Mouse (Mus musculus) liver, adult (tissue): ENCODE data around the gene Lcmt1.

Source experiments
- GATA4 ChIP-seq: IDR thresholded peaks from 2 replicates; pipeline ENCODE4 v1.6.1; 2014; ENCODE audit warnings: mild to moderate bottlenecking, low read length; ENCODE audit not compliant: insufficient replicate concordance

The Lcmt1 gene

DNA sequence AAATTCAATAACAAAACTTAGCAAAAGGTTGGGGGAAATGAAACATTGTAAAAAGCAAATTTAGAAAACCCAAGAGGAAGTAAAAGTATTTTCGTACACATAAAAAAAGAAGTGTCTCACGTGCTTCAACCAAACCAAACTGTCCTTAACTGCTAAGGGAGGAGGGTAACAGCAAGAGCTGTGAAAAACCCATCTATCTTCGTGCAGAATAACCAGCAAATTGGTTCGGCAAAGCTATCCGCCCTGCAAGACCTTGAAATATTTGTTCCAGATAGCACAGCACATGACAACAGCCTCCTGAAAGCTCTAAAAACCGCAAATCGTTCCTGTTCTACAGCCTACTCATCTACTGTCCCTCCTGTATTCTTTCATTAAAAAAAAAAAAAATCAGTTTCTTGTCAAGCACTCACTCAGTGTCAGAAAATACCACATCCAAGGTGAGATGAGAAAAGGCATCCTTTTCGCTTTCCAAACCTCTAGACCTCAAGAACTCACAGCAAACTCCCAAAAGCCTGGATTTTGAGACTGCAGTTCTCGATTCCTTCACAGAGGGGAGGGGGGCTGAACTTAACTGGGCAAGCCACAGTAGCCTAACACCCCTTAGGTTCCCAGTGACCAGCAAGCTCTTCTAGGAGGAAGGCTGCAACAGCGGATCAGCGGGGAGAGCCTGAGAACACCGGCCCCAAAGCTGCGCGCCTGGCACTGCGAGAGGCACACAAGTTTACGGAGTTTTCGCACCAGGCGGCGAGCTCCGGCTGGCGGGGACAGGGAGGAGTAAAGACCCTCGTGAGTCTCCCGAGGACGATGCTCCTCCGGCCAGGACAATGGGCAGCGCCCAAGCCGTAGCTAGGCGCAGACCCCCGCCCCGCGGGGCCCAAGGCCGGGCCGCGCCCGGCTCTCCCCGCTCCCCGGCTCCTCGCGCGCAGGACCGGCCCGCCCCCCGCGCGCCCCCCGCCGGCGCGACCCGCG lies 522 bp upstream of the Lcmt1 start:
- TF ChIP-seq GATA4 = no peak

DNA sequence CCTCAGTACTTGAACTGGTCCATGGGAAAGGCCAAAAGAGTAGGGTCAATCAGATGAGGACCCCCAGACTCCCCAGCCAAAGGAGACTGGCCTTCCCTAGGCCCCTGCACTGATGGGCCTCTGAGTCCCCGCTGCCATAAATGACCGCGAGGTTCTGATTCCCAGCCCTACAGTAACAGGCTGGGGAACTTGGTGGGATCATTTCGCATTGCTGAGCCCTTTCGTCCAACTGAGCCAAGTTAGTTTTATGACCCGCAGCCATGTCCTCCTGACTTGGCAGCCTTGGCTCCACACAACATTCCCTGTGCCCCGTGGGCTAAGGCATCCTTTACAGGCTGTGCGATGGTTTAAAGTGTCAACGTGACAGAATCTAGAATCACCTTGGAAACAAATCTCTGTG lies 1.1 kb downstream of the Lcmt1 start:
- no peak for TF ChIP-seq GATA4

DNA sequence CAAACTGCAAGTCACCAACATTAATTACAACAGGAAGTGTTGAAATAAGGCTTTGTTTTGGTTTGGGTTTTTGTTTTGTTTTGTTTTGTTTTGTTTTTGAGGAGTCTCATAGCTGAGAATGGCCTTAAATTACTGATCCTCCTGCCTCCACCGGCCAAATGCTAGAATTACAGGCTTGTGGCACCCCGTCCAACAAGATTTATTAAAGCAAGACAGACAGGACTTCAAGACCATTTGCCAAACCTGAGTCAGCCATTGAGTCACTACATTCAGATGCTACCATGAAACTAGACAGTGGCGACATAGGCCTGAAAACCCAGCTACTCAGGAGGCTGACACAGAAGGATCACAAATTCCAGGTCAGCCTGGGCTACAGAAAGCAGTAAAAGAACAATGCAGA lies 1.9 kb downstream of the Lcmt1 start:
- no peak for TF ChIP-seq GATA4

- peak; percentile 98 for TF ChIP-seq GATA4
Measured at GRCm38 (mm10) chr7:123377443-123378400, 8.1 kb downstream of the Lcmt1 start.

DNA sequence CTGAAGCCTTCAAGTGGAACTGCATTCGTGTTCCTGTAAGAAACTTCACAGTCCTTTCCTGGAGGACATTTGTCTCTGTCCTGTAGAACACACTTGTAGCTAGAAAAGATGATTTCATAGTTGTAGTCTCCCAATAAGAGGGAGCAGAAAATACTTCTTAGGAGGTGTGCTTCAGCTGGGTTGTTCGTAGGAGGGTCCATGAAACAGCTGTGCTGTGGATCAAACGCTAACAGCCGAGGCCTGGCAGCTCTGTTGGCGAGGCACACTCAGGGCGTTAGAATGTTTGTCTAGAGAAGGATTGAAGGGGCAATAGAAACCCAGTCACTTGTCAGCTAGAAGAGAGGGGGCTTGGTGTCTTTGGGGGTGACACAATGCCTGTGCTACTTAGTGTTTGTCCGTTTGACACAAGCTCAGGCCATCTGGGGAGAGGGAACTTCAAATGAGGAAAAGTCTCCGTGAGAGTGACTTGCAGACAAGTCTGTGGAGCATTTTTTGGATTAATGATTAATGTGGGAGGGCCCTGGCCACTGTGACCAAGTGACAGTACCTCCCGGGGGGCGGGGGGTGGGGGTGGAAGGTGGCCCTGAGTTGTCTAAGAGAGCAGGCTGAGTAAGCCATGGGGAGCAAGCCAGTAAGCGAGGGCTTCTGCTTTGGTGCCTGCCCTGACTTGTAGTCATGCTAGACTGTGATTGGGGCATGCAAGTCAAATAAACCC lies 16.3 kb downstream of the Lcmt1 start:
- no peak for TF ChIP-seq GATA4

DNA sequence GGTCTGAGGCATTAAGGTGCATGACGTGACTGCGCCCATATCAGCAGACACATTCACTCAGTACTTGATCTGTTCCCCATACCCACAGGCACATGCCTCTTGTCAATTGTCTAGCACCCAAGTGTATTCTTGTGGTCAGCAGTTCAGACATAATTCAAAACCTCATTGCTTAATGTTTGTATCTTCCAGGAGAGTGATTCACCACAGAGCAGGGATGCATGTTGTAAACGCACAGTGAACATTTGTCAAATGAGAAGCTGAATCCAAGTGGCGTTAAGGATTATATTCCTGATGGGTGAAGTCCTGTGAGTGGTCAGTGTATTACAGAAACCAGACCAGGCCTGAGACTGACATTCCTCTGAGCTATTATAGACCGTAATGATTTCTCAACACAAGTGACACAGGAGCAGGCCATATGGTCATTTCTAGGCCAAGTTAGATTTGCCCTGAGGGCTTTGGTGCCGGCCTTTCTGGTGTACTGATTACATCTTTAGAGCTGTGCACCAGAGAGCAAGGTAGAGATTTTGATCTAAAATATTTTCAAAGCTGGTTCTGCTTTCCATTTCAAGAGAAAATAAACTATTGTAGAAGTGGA lies 20.2 kb downstream of the Lcmt1 start:
- TF ChIP-seq GATA4 = no peak

DNA sequence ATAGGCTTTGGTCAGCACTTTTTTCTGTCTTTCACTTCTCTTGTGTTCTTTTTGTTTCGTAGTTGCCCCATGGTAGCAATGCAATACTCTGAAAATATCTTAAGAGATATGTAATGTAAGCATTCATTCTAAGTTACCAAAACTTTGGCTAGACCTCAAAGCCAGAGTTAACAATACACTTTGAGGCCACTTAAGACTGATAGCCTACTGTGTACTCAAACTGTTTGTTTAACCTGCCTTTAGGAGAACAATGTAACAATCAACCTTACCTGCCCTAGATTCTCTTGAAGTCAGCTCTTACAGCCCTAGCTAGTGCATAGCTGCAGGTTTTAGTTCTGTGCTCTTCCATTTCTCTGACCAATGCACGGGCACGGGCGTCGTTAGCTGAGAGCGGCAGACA lies 24.7 kb downstream of the Lcmt1 start:
- TF ChIP-seq GATA4 = no peak

GRCm38 (mm10) chr7:123396900-123397299 lies 27.3 kb downstream of the Lcmt1 start:
- no peak for TF ChIP-seq GATA4

GRCm38 (mm10) chr7:123397369-123397768 lies 27.8 kb downstream of the Lcmt1 start:
- TF ChIP-seq GATA4 = no peak

GRCm38 (mm10) chr7:123397931-123398330 lies 28.3 kb downstream of the Lcmt1 start:
- no peak for TF ChIP-seq GATA4

DNA sequence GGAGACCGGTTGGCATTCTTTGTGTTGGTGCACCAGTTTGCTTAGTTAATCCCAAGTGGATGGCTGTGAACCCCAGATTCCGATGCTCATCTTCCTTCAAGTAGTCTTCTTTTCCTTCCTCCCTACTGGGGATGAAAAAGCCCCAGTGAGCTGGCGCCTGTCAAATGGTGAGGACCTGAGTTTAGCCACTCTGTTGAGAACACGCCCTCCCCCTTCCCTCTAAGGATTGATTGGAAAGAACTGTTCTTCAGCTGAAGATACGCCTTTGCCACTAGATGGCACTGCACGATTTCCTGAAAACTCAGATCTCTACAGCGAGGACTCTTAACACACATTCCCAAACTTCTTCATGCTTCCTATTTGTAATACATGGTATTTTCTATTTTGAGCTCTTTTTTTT lies 29.2 kb downstream of the Lcmt1 start:
- no peak for TF ChIP-seq GATA4

DNA sequence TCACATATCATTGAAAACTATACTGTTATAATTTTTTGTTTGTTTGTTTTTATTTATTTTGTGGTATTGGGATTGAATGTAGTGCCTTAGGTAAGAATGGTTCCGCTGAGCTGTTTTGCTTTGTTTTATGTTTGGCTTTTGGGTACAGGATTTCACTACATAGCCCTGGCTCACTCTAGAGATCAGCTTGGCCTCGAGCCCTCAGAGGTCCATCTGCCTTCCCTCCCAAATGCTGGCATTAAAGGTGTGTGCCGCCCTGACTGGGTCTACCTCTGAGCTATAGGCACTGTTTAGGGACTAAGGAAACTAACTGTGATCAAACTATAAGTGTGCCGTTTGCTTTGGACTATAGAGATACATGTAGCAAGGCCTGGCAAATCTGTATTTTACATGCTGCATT lies 29.7 kb downstream of the Lcmt1 start:
- TF ChIP-seq GATA4 = no peak

GRCm38 (mm10) chr7:123401121-123401520 lies 31.5 kb downstream of the Lcmt1 start:
- no peak for TF ChIP-seq GATA4

- no peak for TF ChIP-seq GATA4
Measured at GRCm38 (mm10) chr7:123404198-123404597, 34.6 kb downstream of the Lcmt1 start.

DNA sequence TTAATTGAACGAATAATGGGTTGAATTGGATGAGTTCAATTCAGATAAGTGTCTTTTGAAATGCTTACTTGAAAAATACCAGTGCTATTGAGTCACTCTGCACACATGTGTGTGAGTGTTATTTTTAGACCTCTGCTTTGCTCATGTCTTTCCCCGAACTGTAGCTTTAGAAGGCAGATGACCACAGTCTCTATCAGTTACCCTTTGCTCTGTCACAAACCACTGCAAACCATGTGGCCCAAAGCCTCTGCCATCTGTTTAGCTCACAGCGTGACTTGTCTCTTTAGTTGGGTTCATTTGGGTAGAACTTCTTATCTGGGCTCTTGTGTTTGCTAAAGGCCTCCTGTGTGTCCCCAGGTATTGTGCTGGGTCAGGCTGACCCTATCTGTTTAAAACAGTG lies 36.0 kb downstream of the Lcmt1 start:
- TF ChIP-seq GATA4 = peak; percentile 58; the same call in 1 of the 2 replicates
